Mouse (Mus musculus) limb, embryonic 15.5 days (tissue): Measurements from ENCODE around the gene Gm45618. TPM values are rescaled to one million over a fixed set of nuclear protein-coding genes. Genes with fewer than 3 reads are reported as not detected.
"Not testable (repeated sequence)": the region's sequence is repeated elsewhere in the genome, so short reads cannot be mapped to it uniquely, and the experiment has no call there.

ENCODE experiments used
- ATAC-seq: fragments of 200-750 bp; cut with Nextera tagmentation; 2 replicates; pipeline ENCODE4 v1.8.0; 2017; ENCODE audit warnings: low read depth, moderate TSS enrichment; ENCODE audit not compliant: insufficient number of reproducible peaks, low FRiP score, low TSS enrichment
- H3K27ac ChIP-seq: fragments of 300-500 bp; sonication (generic); 2 replicates; pipeline ENCODE4 v1.5.1; 2015; ENCODE audit warnings: moderate library complexity, mild to moderate bottlenecking, inconsistent platforms
- H3K27me3 ChIP-seq: fragments of 300-500 bp; sonication (generic); 2 replicates; pipeline ENCODE4 v1.6.1; 2015; ENCODE audit warnings: inconsistent platforms
- H3K36me3 ChIP-seq: fragments of 300-500 bp; sonication (generic); 2 replicates; pipeline ENCODE4 v1.6.1; 2015; ENCODE audit warnings: inconsistent platforms
- H3K4me1 ChIP-seq: fragments of 300-500 bp; sonication (generic); 2 replicates; pipeline ENCODE4 v1.6.1; 2015; ENCODE audit warnings: inconsistent platforms
- H3K4me2 ChIP-seq: fragments of 300-500 bp; sonication (generic); 2 replicates; pipeline ENCODE4 v1.6.1; 2015; ENCODE audit warnings: mild to moderate bottlenecking, inconsistent platforms
- H3K4me3 ChIP-seq: fragments of 300-500 bp; sonication (generic); 2 replicates; pipeline ENCODE4 v1.5.1; 2015; ENCODE audit warnings: mild to moderate bottlenecking, inconsistent platforms
- H3K9ac ChIP-seq: fragments of 300-500 bp; sonication (generic); 2 replicates; pipeline ENCODE4 v1.6.1; 2015; ENCODE audit warnings: inconsistent platforms
- H3K9me3 ChIP-seq: fragments of 300-500 bp; sonication (generic); 2 replicates; pipeline ENCODE4 v1.6.1; 2016; ENCODE audit warnings: inconsistent platforms
- WGBS: fragments of 180-500 bp; shearing (Covaris S2); methylation state at CpG from one replicate; pipeline ENCODE4 v1.1.7; 2015; 5-methylcytosine and 5-hydroxymethylcytosine counted together
- polyA plus RNA-seq: library from polyadenylated mRNA; unstranded; fragments of >200 nt; fragmentation: Nextera tagmentation; extraction: Ambion mirVana; gene quantifications from 2 replicates; pipeline ENCODE4 v1.2.1, GENCODE M21; 2015

Gm45618 gene
- polyA plus RNA-seq, 1 experiment from 2014 or later, result not detected

DNA sequence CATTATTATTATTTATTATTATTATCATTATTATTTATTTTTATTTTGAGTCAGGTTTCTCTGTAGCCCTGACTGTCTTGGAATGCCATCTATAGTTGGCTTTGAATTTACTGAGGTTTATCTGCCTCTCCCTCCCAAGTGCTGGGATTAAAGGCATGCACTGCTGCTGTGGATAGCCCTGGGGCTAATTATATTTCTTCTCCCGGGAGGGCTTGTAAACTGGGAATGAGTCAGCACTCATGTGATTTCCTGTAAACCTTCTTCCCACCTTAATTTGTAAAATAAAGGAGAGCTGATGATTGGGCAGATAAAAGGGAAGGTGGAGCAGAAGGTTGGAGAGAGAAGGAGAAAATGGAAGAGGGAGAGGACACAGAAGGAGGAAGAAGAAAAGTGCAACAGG is 20.2 kb upstream of the Gm45618 start:
- H3K4me3 ChIP-seq, result no peak overlapping the region
- H3K4me2 ChIP-seq, result no peak overlapping the region
- no peak overlapping the region for H3K27ac ChIP-seq
- no peaks in the 10 kb centered on the region for H3K4me1 ChIP-seq
- H3K27me3 ChIP-seq, result no peaks in the 10 kb centered on the region
- no peaks in the 10 kb centered on the region for H3K36me3 ChIP-seq
- no peaks in the 10 kb centered on the region for H3K9me3 ChIP-seq
- 0% methylated on average over 1 of the region's 1 CpGs for WGBS
- no peak overlapping the region for H3K9ac ChIP-seq
- no peak for ATAC-seq

DNA sequence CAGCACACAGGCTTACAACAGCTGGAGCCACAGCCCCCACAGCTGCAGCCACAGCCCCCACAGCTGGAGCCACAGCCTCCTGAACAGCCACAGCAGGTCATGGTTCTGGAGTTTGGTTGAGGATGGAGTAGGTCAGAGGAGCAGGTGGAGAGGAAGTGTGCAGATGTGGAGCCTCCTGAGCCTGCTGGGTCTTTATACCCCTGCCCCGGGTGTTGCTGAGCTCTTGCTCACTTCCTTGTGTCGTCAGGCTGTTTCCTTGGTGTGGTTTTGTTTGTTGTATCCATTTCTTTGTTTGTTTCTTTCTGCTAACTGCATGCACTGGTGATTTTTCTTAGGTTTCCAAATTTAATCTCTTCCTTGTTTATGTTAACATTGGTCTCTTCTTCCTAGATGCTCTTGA is 15.4 kb upstream of the Gm45618 start, which contains the start of gene Gm39115:
TSS of gene Gm39115 (minus strand) at position 101 of the 400 bp plus-strand sequence.
- ATAC-seq, H3K9me3 ChIP-seq, H3K4me3 ChIP-seq, H3K4me1 ChIP-seq, H3K36me3 ChIP-seq, H3K9ac ChIP-seq, H3K4me2 ChIP-seq, H3K27me3 ChIP-seq, H3K27ac ChIP-seq: not testable (repeated sequence)
- 37% methylated on average over 2 of the region's 2 CpGs for WGBS

DNA sequence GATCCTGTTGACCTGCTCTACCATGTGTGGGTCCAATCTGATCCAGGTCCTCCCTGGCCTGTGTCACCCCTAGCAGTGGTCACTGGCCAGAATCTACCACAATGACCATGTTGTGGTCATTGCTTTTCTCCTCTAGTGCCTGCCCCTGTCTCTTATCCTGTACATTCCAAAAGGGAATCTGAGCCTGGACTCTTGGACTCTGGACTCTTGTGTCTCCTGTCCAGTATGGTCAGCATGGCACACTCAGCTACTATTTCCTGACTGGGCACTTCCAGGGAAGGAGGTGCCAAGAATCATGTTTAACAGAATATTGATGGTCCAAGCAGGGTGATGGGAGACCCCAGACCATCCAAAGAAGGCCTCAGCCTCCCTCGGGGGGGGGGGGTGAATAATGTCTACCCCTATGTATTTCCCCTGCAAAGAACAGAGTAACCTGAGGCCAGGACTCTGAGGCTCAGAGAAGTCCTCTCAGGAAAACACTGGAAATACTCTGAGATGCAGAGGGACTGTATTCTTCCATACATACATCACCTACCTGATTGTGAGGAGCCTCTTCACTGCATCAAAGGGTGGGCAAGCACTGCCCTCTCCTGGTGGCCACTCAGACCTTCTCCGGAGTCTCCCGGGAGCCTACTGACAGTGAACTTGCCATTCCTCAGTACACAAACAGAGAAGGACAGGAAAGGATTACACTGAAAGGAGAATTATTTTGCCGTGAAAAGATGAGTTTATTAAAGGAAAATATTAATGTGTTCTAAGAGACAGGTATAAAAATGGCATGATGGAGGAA is 13.9 kb upstream of the Gm45618 start:
- Histone ChIP-seq H3K36me3 (no peaks in the 10 kb centered on the region), H3K9ac (no peak overlapping the region), H3K4me3 (no peak overlapping the region), H3K9me3 (no peaks in the 10 kb centered on the region), H3K4me1 (no peaks in the 10 kb centered on the region), H3K27me3 (0 out of 2 replicates have a peak, but pooled peaks cover 6% of the 10 kb centered on the region), H3K4me2 (no peak overlapping the region), H3K27ac (no peak overlapping the region)
- no peak for ATAC-seq
- 58% methylated on average over 4 of the region's 4 CpGs for WGBS

DNA sequence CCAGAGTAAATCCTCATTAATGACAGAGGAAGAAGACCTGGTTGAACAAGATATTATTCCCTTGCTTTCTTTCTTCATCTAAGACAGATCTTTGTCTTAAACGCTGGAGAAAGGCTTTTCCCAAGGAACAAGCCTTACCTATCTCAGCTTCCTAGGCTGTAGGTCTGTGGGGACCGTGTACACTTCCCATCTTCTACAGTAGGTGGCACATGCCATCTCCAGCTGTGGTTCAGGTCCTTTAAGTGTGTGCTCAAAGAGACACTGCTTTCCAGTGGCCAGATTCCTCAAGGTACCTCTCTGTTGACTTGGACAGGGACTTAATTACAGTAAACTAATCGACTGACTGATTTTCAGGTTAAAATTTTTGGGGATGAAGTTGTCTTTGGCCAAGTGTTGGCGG is 8.3 kb upstream of the Gm45618 start:
- H3K4me1 ChIP-seq, result no peaks in the 10 kb centered on the region
- no peaks in the 10 kb centered on the region for H3K36me3 ChIP-seq
- no peak for ATAC-seq
- H3K9ac ChIP-seq, result no peak overlapping the region
- 0 out of 2 replicates have a peak, but pooled peaks cover under 1% of the 10 kb centered on the region for H3K27me3 ChIP-seq
- WGBS, result 56% methylated on average over 4 of the region's 4 CpGs
- no peak overlapping the region for H3K27ac ChIP-seq
- H3K4me2 ChIP-seq, result no peak overlapping the region
- H3K9me3 ChIP-seq, result no peaks in the 10 kb centered on the region
- H3K4me3 ChIP-seq, result no peak overlapping the region

DNA sequence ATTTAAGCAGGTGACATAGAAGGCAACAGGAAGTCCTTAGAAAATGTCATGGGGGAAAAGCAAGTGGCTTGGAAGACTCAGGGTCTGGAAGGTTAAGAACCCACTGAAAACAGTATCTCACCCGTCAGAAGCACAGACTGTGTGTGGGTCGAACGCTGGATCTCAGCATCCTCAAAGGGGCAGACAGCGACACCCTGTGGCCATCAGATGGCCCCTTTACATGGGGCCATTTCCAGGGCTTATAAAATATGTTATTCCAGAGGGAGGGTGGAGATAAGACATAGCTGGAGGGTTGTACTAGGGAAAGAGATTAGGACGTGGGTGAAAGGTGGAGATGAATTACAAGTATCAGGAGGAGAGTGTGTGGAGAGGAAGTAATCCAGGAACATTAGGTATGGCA is 897 bp downstream of the Gm45618 start:
- H3K4me1 ChIP-seq, result no peaks in the 10 kb centered on the region
- WGBS, result 18% methylated on average over 5 of the region's 5 CpGs
- no peaks in the 10 kb centered on the region for H3K36me3 ChIP-seq
- H3K9me3 ChIP-seq, result no peaks in the 10 kb centered on the region
- ATAC-seq, result no peak
- H3K4me2 ChIP-seq, result no peak overlapping the region
- no peaks in the 10 kb centered on the region for H3K27me3 ChIP-seq
- no peak overlapping the region for H3K4me3 ChIP-seq
- no peak overlapping the region for H3K27ac ChIP-seq
- no peak overlapping the region for H3K9ac ChIP-seq

DNA sequence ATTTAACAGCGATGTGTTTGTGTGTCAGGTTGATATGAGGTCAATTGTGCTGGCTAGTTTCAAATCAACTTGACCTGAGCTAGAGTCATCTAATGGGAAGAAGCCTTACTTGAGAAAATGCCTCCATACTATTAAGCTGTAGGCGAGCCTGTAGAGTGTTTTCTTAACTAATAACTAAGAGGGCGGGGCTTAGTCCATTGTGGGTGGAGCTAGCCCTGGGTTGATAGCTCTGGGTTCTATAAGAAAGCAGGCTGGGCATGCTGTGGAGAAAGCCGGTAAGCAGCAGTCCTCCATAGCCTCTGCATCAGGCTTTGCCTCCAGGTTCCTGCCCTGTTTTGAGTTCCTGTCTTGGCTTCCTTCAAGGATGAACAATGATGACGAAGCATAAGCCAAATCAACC is 15.8 kb downstream of the Gm45618 start:
- Histone ChIP-seq H3K27ac (no peak overlapping the region), H3K9ac (no peak overlapping the region), H3K9me3 (no peaks in the 10 kb centered on the region), H3K4me3 (no peak overlapping the region), H3K27me3 (peaks cover 6% of the 10 kb centered on the region; the same call in 1 of the 2 replicates), H3K4me2 (no peak overlapping the region), H3K36me3 (no peaks in the 10 kb centered on the region), H3K4me1 (no peaks in the 10 kb centered on the region)
- WGBS, result 48% methylated on average over 5 of the region's 5 CpGs
- ATAC-seq, result no peak

DNA sequence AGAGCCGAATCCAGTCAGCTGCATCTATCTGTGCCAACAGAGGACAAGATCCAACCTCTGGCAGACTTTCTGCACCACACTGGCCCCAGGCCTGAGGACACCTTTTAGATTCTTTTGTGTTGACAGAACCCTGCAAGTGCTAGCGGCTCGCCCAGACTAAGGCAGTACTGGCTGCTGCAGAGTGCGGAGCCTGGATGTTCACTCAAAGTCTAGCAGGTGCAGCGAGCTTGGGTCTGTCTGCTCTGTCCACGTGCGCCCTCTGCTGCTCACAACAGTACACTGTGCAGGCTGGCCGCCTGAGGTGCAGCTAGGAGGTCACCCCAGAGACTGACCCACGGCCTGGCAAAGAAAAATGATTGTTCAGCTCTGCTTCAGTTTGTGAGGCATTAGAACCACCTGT is 22.8 kb downstream of the Gm45618 start:
- Histone ChIP-seq H3K4me2 (no peak overlapping the region), H3K27ac (no peak overlapping the region), H3K9me3 (no peaks in the 10 kb centered on the region), H3K36me3 (no peaks in the 10 kb centered on the region), H3K4me3 (no peak overlapping the region), H3K9ac (no peak overlapping the region), H3K4me1 (peaks cover 19% of the 10 kb centered on the region), H3K27me3 (peaks cover 71% of the 10 kb centered on the region)
- 12% methylated on average over 9 of the region's 9 CpGs for WGBS
- ATAC-seq, result no peak

DNA sequence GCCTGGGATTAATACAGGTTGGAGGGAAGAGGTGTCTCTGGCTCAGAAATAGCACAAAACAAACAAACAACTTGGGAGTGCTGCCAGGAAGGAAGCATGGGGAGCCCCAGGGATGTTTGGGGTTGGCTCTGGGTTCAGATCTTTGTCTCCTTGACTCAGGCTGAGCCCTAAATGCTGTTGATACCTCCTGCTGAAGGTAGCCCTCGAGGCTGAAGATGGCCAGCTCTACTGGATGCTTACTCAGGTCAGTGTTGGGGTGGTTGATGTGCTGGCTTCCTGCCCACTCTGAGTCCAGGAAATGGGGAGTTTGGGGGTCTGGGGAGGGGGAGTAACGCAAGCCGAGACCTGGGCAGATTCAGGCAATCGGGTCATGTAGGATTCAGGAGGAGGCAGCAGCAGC is 23.8 kb downstream of the Gm45618 start:
- H3K4me1 ChIP-seq, result peaks cover 19% of the 10 kb centered on the region
- no peaks in the 10 kb centered on the region for H3K9me3 ChIP-seq
- no peak overlapping the region for H3K4me2 ChIP-seq
- no peaks in the 10 kb centered on the region for H3K36me3 ChIP-seq
- H3K4me3 ChIP-seq, result no peak overlapping the region
- no peak overlapping the region for H3K27ac ChIP-seq
- H3K9ac ChIP-seq, result no peak overlapping the region
- peaks cover 81% of the 10 kb centered on the region for H3K27me3 ChIP-seq
- no peak for ATAC-seq
- 65% methylated on average over 4 of the region's 4 CpGs for WGBS

DNA sequence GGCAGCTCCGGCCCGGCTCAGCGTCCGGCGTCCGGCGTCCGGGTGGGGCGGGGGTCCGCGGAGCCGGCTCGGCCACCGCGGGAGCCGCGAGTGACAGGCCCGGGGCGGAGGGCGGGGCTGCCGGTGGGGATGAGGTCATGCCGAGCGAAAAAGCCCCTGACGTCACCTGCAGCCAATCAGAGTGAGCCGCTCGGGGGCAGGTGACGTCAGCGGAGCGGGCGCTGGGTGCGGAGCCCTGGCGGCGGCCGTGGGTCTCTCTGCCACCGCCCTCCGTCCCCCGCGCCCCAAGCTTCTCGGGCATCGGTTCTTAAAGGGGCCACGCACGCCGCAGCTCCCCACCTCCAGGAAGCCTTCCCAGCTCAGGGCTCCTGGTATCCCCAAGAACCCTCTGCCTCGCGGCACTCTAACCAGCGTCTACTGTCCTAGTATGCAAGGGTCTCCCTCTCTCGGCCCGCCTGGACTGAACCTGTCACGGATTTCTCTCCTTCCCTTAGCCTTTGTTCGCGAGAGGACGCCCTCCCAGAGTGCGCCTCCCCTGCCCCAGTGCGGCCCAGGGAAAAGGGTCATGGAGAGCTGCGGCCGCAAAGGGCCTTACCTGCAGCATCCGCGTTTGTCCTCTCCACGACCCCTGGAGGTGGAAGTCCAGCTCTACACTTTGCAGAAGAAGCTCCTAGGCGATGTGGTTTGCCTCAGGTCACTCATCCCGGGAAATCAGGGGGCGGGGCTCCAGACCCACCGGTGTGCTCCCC is 25.2 kb downstream of the Gm45618 start, which contains the start of gene Dusp8:
TSS of gene Dusp8 (minus strand) at position 661 of the 749 bp plus-strand sequence.
- under 1% methylated on average over 61 of the region's 63 CpGs for WGBS

DNA sequence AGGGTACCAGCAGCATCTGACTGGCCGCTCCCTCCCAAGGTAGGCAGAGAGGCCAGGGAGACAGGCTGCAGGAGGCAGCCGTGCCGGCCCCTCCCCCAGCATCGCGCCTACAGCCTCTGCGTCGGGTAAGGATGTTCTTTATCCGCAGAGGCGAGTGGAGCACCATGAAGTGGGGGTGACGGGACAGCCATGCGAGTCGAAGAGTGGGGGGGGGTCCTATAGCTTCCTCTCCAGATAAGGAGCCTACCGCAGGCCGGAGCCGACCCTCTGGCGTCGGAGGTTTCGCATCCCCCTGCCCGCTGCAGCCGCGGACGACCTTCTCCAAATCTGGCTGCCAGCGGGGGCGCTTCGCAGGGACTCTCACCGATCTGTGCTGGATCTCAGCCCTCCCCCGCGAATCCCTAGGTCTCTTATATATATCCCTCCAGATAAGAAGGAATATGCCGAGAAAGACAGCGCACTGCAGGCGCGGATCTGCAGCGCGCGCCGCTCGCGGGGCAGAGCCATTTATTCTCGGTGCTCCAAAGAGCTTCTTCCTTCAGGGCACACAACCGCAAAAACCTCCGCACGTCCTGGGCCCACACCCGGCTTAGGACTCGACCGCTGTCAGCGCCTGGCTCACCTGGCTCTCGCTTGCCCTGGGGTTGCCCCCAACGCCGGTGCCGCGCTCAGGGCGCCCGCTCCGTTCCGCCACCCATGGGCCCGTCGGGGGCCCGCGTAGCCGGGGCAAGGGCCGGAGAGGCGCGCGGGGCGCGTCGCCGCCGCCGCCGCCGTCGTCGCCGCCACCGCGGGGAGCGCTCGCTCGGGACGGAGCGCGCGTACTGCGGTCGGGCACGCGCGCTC is 26.0 kb downstream of the Gm45618 start:
- H3K27ac ChIP-seq, result no peak overlapping the region
- peak overlapping the region; percentile 93 for H3K4me2 ChIP-seq
- H3K9ac ChIP-seq, result peak overlapping the region; percentile 62
- peaks cover 98% of the 10 kb centered on the region for H3K27me3 ChIP-seq
- H3K36me3 ChIP-seq, result no peaks in the 10 kb centered on the region
- ATAC-seq, result 0 out of 2 replicates have a peak, but pooled peaks have one; percentile 12
- H3K4me3 ChIP-seq, result peak overlapping the region; percentile 71
- H3K4me1 ChIP-seq, result peaks cover 24% of the 10 kb centered on the region
- WGBS, result under 1% methylated on average over 89 of the region's 89 CpGs
- no peaks in the 10 kb centered on the region for H3K9me3 ChIP-seq

More for the DNA sequence above, 25.2 kb downstream of the Gm45618 start, which contains the start of gene Dusp8:
- Histone ChIP-seq H3K9me3 (no peaks in the 10 kb centered on the region), H3K36me3 (no peaks in the 10 kb centered on the region), H3K27me3 (peaks cover 94% of the 10 kb centered on the region), H3K4me2 (peak within 1 kb of the TSS; percentile 93), H3K27ac (no peak within 1 kb of the TSS), H3K9ac (peak within 1 kb of the TSS; percentile 62), H3K4me3 (peak within 1 kb of the TSS; percentile 71), H3K4me1 (peaks cover 19% of the 10 kb centered on the region)
- ATAC-seq, result peak; percentile 80

DNA sequence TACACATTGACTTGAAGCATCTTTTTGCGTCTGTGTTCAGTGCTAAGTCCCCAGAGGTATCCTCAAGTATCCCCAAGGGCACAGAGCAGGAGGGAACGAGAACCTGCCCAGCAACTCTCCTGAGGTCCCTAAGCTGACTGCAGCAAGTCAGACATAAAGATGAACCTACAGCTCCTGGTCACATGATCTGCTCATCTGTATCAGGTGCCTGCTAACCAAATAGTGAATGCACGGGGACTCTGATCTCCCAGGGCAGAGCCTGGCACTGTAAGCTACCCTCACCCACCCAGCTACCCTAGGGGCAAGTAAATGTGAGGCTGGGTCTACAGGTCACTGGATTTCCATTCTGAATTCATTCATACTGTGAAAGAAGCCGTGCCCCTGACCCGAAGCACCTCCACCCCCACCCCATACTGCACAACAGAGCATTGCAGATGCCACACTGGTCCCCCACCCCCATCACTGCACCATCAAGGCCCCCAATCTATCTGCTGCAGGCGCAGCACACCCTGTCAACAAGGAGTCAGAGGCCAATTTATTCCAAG is 26.8 kb downstream of the Gm45618 start:
- peaks cover 99% of the 10 kb centered on the region for H3K27me3 ChIP-seq
- WGBS, result 27% methylated on average over 6 of the region's 6 CpGs
- peak overlapping the region; percentile 93 for H3K4me2 ChIP-seq
- H3K27ac ChIP-seq, result no peak overlapping the region
- no peak overlapping the region for H3K9ac ChIP-seq
- H3K4me1 ChIP-seq, result peaks cover 31% of the 10 kb centered on the region
- no peaks in the 10 kb centered on the region for H3K9me3 ChIP-seq
- H3K4me3 ChIP-seq, result peak overlapping the region; percentile 71
- no peaks in the 10 kb centered on the region for H3K36me3 ChIP-seq
- no peak for ATAC-seq
